Mouse (Mus musculus): Measurements from ENCODE around the gene Pik3ap1. TPM values are rescaled to one million over a fixed set of nuclear protein-coding genes. Genes with fewer than 3 reads are reported as not detected.

Gene Pik3ap1
- polyA plus RNA-seq, 1 experiment from 2014 or later, result 285 TPM

DNA sequence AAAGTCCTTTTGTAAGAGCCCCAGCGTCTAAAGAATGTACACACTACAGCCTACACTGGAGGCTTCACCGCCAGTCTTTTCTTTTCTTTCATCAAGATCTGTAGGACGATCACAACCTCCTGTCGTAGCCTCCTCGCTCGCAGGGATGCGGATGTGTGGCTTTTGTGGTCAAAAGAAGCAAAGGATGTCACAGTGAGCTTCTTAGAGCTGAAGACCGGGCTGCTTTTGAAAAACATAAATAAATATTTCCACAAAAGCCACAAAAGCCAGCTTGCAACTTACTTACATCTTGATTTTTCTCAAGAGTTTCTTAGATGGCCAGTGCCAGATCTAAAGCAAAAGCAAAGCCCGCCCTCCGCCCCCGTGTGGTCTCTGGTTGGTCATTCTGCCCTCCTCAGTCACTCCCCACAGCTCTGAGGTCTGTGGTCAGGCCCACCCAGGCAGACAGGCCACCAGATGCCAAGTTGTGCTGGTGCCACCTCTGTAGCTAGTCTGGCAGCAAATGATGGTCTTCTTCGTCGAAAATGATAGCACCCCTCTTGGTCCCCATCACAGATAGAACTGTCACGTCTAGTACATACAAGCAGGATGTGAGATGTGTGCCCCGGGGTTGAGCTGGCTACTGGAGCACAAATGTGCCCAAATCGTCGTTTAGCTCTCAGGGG lies 30.5 kb downstream of the Pik3ap1 start:
- Histone ChIP-seq H3K79me2 (ENCODE audit: inconsistent target) (peaks cover 100% of the 10 kb centered on the region), H3K27ac (no peak overlapping the region), H3K4me3 (ENCODE audit: inconsistent target) (no peak overlapping the region), H3K36me3 (ENCODE audit: inconsistent target) (peaks cover 36% of the 10 kb centered on the region)
- 41% methylated on average over 17 of the region's 17 CpGs for WGBS (ENCODE audit: missing documents)

DNA sequence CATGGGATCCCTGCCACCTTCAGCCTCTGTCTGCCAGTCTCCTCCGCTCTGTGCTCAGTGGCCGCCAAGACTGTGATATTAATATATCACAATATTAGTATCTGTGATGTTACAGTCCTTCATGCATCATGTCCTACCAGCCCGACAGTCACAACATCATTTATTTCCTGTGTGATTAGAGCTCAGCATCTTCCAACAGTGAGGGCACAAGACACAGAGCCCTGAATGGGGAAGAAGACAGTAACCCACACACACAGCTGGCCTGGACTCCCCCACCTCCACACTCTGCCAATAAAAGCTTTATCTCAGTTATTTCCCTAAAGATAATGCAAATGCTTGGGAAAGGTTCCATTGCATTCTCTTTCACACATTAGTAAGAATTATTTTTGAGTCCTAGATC lies 35.3 kb downstream of the Pik3ap1 start:
- peaks cover 20% of the 10 kb centered on the region; the same call in 1 of the 2 replicates for H3K36me3 ChIP-seq (ENCODE audit: inconsistent target)
- H3K27ac ChIP-seq, result no peak overlapping the region
- H3K4me3 ChIP-seq (ENCODE audit: inconsistent target), result no peak overlapping the region
- H3K79me2 ChIP-seq (ENCODE audit: inconsistent target), result peaks cover 88% of the 10 kb centered on the region
- WGBS (ENCODE audit: missing documents), result 50% methylated on average over 2 of the region's 3 CpGs

DNA sequence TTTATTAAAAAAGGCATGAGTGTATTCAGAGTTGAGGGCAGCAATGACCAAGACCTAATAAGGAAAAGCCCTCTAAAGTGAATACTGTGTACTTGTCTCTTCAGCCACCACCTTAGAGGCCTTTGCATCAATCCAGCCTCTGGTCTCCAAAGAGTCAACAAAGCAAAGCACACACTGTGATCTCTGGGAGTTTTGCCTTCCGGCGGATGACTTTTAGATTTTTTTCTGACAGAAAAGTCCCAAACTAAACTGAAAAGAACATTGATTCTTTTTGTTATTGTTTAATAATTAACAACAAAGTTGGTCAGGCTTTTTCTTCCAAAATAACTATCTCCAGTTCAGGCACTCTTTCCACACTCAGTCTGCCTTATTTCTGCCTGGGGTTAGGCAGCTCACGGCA lies 36.7 kb downstream of the Pik3ap1 start:
- Histone ChIP-seq H3K27ac (no peak overlapping the region), H3K79me2 (ENCODE audit: inconsistent target) (peaks cover 87% of the 10 kb centered on the region), H3K4me3 (ENCODE audit: inconsistent target) (no peak overlapping the region), H3K36me3 (ENCODE audit: inconsistent target) (peaks cover 20% of the 10 kb centered on the region; the same call in 1 of the 2 replicates)
- WGBS (ENCODE audit: missing documents), result 100% methylated on average over 3 of the region's 3 CpGs

DNA sequence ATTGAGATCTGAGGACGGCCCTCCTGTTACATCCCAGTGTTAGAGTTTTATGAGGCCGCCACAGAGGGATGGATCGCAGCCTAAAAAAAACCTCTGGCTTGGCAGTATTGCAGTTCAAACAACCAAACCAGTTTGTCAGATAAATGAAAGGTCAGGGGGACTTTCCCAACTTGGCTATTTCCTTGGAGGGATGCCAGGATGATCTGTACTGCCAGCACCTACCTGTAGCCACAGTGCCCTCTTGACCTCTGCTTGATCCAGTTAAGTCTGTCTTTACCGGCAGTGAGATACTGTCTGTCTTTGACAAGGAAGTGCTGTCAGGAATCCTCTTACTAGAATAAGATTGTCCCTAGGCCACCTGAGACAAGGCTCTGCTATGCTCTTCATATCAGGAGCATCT lies 37.6 kb downstream of the Pik3ap1 start:
- H3K36me3 ChIP-seq (ENCODE audit: inconsistent target), result peaks cover 20% of the 10 kb centered on the region; the same call in 1 of the 2 replicates
- 91% methylated on average over 4 of the region's 4 CpGs for WGBS (ENCODE audit: missing documents)
- H3K4me3 ChIP-seq (ENCODE audit: inconsistent target), result no peak overlapping the region
- H3K79me2 ChIP-seq (ENCODE audit: inconsistent target), result peaks cover 87% of the 10 kb centered on the region
- no peak overlapping the region for H3K27ac ChIP-seq

DNA sequence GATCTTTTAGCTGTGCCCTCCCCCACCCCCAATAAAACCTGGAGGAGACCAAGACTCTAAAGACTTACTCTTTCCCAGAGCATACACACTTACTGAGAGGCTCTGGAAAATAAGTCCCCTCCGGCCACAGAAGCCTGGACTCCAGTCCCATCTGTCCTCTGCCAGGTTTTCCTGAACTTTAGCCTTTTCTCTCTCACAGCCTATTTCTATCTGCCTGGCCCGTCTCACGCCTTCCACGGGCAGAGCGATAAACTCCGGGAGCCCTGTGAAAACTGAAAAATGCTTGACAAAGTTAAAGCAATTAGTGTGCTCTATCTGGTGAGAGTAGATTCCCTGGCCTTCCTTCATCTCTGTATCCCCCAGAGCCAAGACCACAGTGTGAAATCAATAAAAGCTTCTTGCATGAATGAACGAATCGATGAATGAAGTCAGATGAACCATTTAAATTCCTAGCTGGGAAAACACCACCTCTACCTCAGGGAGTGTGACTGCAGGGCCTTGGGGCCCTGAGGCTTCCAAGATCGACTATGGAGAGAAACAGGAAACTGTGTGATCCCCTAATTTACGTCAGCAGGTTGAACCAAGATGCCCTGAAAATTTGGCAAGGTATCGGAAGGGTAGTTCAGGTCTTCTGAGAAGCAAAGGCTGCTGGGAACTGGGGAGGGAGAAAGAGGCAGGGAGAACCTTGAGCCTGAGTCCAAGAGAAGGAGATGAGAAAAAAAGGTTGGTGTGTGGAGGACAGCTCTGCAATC lies 38.6 kb downstream of the Pik3ap1 start:
- peaks cover 82% of the 10 kb centered on the region for H3K79me2 ChIP-seq (ENCODE audit: inconsistent target)
- WGBS (ENCODE audit: missing documents), result 85% methylated on average over 11 of the region's 11 CpGs
- H3K27ac ChIP-seq, result peak overlapping the region; percentile 98
- no peak overlapping the region for H3K4me3 ChIP-seq (ENCODE audit: inconsistent target)
- H3K36me3 ChIP-seq (ENCODE audit: inconsistent target), result peaks cover 20% of the 10 kb centered on the region; the same call in 1 of the 2 replicates

DNA sequence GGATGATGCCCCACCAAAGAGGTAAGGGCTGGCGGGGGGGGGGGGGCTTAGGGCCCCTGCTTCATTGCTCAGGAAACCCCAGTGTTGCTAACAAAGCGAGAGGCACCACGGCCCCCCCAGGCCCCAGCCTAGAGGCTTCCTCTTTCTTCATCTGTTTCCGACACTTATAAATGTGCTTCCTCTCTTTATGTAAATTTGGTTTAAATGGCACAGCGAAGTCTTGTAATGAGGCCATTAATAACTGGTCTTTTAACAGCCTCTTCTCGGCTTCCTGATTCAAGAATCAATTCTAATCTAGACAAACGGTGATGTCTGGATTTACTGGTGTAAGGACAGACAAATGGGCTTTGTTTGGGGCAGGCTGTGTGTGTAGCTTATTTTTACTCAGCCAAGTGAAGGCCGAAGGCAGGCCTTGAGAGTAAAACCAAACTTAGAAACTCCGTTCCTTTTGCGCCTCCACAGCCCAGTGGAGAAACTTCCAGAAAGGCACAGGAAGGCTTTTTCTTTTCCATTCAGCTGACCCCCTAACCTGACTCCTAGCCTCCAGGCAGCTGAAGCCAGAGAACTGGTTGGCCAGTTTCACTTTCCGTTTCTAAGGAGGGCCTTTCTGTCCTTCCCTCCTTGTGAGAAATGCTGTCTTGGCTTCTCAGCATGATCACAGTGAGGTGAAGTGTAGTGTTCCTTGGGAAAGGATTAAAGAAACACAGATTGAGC lies 39.7 kb downstream of the Pik3ap1 start:
- Histone ChIP-seq H3K27ac (peak overlapping the region; percentile 98), H3K36me3 (ENCODE audit: inconsistent target) (peaks cover 9% of the 10 kb centered on the region; the same call in 1 of the 2 replicates), H3K79me2 (ENCODE audit: inconsistent target) (peaks cover 82% of the 10 kb centered on the region), H3K4me3 (ENCODE audit: inconsistent target) (peak overlapping the region; percentile 9; the same call in 1 of the 2 replicates)
- WGBS (ENCODE audit: missing documents), result 1% methylated on average over 11 of the region's 11 CpGs

DNA sequence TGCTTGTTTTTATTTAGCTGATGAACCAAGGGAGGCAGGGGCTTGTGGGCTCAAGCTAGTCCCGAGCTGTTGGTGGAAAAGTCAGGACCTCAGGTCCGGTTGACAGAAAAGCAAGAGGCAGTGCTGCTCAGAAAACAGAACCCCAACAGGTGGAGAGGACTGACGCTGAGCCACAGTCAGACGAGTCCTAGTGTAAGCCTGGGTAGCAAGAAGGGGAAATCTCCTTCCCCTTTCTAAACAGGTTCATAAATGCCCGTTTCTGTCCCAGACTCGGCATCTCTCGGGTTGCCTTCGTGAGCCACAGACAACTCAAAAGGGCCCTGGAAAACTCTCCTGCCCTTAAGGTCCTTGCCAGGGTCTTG lies 40.3 kb downstream of the Pik3ap1 start:
- Histone ChIP-seq H3K4me3 (ENCODE audit: inconsistent target) (no peak overlapping the region), H3K79me2 (ENCODE audit: inconsistent target) (peaks cover 80% of the 10 kb centered on the region), H3K27ac (peak overlapping the region; percentile 98), H3K36me3 (ENCODE audit: inconsistent target) (peaks cover 7% of the 10 kb centered on the region; the same call in 1 of the 2 replicates)
- 5% methylated on average over 8 of the region's 8 CpGs for WGBS (ENCODE audit: missing documents)

DNA sequence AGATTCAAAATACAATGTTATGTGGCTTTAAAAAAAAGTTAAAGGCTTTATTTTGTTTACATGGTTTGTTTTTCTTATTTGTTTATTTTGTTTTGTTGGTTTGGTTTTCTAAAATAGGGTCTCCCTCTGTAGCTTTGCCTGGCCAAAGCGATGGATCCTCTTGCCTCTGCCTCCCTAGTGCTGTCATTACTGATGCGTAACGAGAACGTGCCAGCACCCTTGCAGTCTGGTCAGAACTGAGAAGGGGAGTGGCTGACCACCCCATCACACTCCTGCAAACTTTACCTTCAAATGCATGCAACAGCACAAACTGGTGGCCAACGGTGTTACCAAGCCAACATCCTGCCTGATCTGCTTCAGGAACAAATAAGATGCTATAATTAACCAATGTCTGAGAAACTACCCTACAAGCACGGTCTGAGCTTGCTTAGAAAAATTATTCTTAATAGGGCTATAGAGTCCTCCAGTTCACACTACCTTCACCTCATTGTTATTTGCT lies 42.3 kb downstream of the Pik3ap1 start:
- H3K36me3 ChIP-seq (ENCODE audit: inconsistent target), result no peaks in the 10 kb centered on the region
- 73% methylated on average over 6 of the region's 6 CpGs for WGBS (ENCODE audit: missing documents)
- H3K27ac ChIP-seq, result peak overlapping the region; percentile 98
- no peak overlapping the region for H3K4me3 ChIP-seq (ENCODE audit: inconsistent target)
- H3K79me2 ChIP-seq (ENCODE audit: inconsistent target), result peaks cover 69% of the 10 kb centered on the region

DNA sequence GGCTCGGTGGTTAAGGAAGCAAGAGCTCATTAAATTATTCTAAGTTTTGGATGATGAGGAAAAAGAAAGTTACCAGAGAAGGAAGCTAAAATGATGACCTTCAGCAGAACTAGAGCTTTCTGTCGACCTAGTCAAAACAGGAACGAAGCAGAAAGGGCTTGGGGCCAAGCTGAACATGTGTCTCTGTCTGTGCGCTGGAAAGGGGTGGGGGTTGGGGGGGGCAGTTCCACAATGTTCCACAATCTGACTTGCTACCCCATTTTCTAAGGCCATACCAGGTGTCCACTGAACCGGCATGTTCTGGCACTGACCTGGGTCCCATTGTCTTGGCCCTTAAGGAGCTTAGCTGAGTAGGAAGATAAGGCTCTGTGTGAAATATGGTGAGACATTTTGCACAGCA lies 43.2 kb downstream of the Pik3ap1 start:
- Histone ChIP-seq H3K4me3 (ENCODE audit: inconsistent target) (no peak overlapping the region), H3K36me3 (ENCODE audit: inconsistent target) (no peaks in the 10 kb centered on the region), H3K79me2 (ENCODE audit: inconsistent target) (peaks cover 69% of the 10 kb centered on the region), H3K27ac (peak overlapping the region; percentile 98)
- WGBS (ENCODE audit: missing documents), result 2% methylated on average over 5 of the region's 5 CpGs

DNA sequence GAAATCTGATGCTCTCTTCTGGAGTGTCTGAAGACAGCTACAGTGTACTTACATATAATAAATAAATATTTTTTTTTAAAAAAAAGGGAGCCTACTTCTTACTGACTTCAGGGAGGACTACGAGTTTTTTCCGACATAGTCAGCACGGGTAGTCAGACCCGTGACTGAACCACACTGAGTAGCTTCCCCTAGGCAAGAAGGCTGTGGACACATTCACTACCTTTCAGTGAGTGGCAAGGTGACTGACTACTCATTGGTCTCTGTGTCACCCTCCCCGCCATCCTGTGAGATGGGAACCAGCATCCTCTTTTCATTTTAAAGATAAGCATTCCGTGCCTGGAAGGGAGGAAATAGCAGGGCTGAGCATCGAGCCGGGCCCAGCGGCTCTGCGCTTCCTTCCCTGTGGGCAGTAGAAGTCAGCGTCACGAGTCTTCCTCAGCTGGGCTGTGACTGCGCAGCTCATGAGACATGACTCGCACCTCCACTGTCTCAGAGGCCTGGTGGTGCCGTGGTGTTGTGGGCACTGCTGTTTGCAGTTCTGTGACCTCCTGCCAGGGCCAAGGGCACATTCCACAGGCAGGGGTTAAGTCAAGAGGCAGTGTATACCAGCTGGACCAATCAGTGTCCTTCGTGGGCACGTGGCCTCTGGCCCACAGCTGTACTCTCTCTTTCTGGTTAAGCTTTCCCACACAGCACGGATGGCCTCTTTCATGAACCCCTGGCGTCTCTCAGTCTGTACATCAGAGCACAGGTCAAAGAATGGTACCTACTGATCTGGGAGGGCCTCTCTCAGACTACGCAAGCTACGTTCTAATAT lies 45.7 kb downstream of the Pik3ap1 start:
- Histone ChIP-seq H3K4me3 (ENCODE audit: inconsistent target) (no peak overlapping the region), H3K27ac (peak overlapping the region; percentile 98), H3K79me2 (ENCODE audit: inconsistent target) (peaks cover 77% of the 10 kb centered on the region), H3K36me3 (ENCODE audit: inconsistent target) (no peaks in the 10 kb centered on the region)
- whole genome bisulfite sequencing (ENCODE audit: missing documents), result 15% methylated on average over 21 of the region's 21 CpGs

DNA sequence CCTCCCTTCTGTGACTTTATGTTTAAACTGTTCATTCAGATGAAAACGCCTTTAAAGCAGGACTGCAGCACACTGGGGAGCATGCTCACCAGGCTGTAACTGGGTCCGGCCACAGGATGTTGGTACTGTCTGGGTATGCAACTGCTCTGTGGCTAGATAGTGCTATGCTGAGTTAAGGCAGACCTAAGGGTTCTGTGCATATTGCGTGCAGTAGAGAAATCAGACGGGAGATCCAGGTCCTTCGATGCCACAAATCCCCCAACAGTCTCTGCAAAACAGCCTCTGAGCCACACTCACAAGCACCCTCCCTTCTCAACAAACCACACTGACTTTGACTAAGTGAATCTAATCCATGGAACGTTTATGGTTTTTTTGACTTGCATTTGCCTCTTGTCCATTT lies 46.5 kb downstream of the Pik3ap1 start:
- peak overlapping the region; percentile 98 for H3K27ac ChIP-seq
- WGBS (ENCODE audit: missing documents), result 65% methylated on average over 6 of the region's 6 CpGs
- peaks cover 77% of the 10 kb centered on the region for H3K79me2 ChIP-seq (ENCODE audit: inconsistent target)
- H3K36me3 ChIP-seq (ENCODE audit: inconsistent target), result no peaks in the 10 kb centered on the region
- H3K4me3 ChIP-seq (ENCODE audit: inconsistent target), result no peak overlapping the region

DNA sequence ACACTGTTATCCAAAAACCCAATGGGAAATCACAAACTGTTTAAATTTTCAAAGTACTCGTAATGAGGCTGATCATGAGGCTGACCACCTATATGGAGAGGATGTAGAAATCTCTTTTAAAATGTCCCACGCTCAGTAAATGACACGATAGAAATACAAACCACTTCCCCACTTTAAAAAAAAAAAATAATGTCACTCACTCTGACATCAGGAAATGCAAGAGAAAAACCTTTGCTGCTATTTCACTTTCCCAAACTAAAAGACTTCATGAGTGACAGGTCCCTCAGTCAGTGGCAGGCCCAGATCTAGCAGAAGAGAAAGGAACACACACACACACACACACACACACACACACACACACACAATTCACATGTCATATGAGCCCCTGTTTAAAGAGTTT lies 49.2 kb downstream of the Pik3ap1 start:
- no peak overlapping the region for H3K4me3 ChIP-seq (ENCODE audit: inconsistent target)
- no peaks in the 10 kb centered on the region; the same call in 1 of the 2 replicates for H3K36me3 ChIP-seq (ENCODE audit: inconsistent target)
- peaks cover 83% of the 10 kb centered on the region for H3K79me2 ChIP-seq (ENCODE audit: inconsistent target)
- WGBS (ENCODE audit: missing documents), result 12% methylated on average over 3 of the region's 3 CpGs
- H3K27ac ChIP-seq, result peak overlapping the region; percentile 98

DNA sequence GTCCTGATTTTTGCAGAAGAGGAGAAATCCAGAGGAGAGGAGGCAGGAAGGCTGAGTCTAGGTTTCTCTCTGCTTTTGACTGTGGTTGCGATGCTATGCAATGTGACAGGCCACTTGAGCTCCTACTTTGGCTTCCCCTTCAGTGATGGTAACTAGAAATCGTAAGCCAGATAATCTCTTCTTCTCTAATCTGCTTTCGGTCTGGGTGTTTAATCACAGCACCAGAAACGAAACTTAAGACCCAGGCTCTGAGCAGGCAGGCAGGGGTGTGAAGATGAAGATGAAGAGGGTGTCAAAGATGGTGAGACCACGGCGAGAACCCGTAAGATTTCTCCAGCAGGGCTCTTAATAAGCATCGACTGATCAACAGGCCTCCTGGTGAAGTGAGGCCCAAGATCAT lies 51.9 kb downstream of the Pik3ap1 start:
- H3K36me3 ChIP-seq (ENCODE audit: inconsistent target), result peaks cover 13% of the 10 kb centered on the region; the same call in 1 of the 2 replicates
- peaks cover 95% of the 10 kb centered on the region for H3K79me2 ChIP-seq (ENCODE audit: inconsistent target)
- H3K27ac ChIP-seq, result peak overlapping the region; percentile 98
- no peak overlapping the region for H3K4me3 ChIP-seq (ENCODE audit: inconsistent target)
- 72% methylated on average over 8 of the region's 8 CpGs for WGBS (ENCODE audit: missing documents)

DNA sequence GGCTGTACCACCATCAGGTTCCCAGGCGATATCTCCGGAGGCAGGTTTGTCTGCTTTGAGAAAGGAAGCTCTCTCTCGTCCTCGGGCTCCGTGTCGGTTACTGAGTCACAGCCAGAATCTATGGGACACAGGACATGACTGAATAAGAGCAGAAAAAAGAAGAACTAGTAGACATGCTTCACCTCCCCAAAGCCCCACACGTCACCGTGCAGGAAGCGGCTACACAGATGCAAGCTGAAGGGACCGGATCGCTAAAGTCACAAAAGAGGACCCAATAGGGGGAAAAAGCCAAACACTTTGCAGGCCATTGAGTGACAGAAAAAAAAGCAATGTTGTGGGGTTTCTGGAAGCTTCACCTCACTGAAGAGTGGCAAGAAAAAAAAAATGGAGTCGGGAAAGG lies 52.7 kb downstream of the Pik3ap1 start:
- peak overlapping the region; percentile 64 for H3K4me3 ChIP-seq (ENCODE audit: inconsistent target)
- H3K79me2 ChIP-seq (ENCODE audit: inconsistent target), result peaks cover 95% of the 10 kb centered on the region
- peaks cover 21% of the 10 kb centered on the region for H3K36me3 ChIP-seq (ENCODE audit: inconsistent target)
- WGBS (ENCODE audit: missing documents), result 5% methylated on average over 12 of the region's 12 CpGs
- H3K27ac ChIP-seq, result peak overlapping the region; percentile 98
